Mouse (Mus musculus): ENCODE data around the gene Tnfaip8l1. TPM values are rescaled to one million over a fixed set of nuclear protein-coding genes. Genes with fewer than 3 reads are reported as not detected.

The Tnfaip8l1 gene
- total RNA-seq, 1 experiment from 2014 or later = not detected

GRCm38 (mm10) chr17:56170636-56171035 lies 8.4 kb downstream of the Tnfaip8l1 start:
- no peak for ATAC-seq (replicated peaks; ENCODE audit: insufficient number of reproducible peaks, low FRiP score, low TSS enrichment, poor library complexity, severe bottlenecking)

GRCm38 (mm10) chr17:56171456-56171855 lies 9.2 kb downstream of the Tnfaip8l1 start:
- no peak for ATAC-seq (replicated peaks; ENCODE audit: insufficient number of reproducible peaks, low FRiP score, low TSS enrichment, poor library complexity, severe bottlenecking)

- no peak for ATAC-seq (replicated peaks; ENCODE audit: insufficient number of reproducible peaks, low FRiP score, low TSS enrichment, poor library complexity, severe bottlenecking)
Measured at GRCm38 (mm10) chr17:56171881-56172280, 9.6 kb downstream of the Tnfaip8l1 start.

- no peak for ATAC-seq (replicated peaks; ENCODE audit: insufficient number of reproducible peaks, low FRiP score, low TSS enrichment, poor library complexity, severe bottlenecking)
Measured at GRCm38 (mm10) chr17:56173401-56174046, 11.2 kb downstream of the Tnfaip8l1 start.

- no peak for ATAC-seq (replicated peaks; ENCODE audit: insufficient number of reproducible peaks, low FRiP score, low TSS enrichment, poor library complexity, severe bottlenecking)
Measured at GRCm38 (mm10) chr17:56175416-56175815, 13.1 kb downstream of the Tnfaip8l1 start.

GRCm38 (mm10) chr17:56182975-56183657 lies 20.8 kb downstream of the Tnfaip8l1 start:
- ATAC-seq (replicated peaks; ENCODE audit: insufficient number of reproducible peaks, low FRiP score, low TSS enrichment, poor library complexity, severe bottlenecking) = 0 out of 2 replicates have a peak, but pooled peaks have one; percentile 5

GRCm38 (mm10) chr17:56183658-56184103 lies 21.4 kb downstream of the Tnfaip8l1 start, which contains the start of gene Mydgf:
Gene Mydgf (minus strand): TSS chr17:56183920.
- peak; percentile 92 for ATAC-seq (replicated peaks; ENCODE audit: insufficient number of reproducible peaks, low FRiP score, low TSS enrichment, poor library complexity, severe bottlenecking)

- no peak for ATAC-seq (replicated peaks; ENCODE audit: insufficient number of reproducible peaks, low FRiP score, low TSS enrichment, poor library complexity, severe bottlenecking)
Measured at GRCm38 (mm10) chr17:56185281-56186141, 23.2 kb downstream of the Tnfaip8l1 start.

- ATAC-seq (replicated peaks; ENCODE audit: insufficient number of reproducible peaks, low FRiP score, low TSS enrichment, poor library complexity, severe bottlenecking) = no peak
Measured at GRCm38 (mm10) chr17:56191266-56191665, 29.0 kb downstream of the Tnfaip8l1 start.

- ATAC-seq (replicated peaks; ENCODE audit: insufficient number of reproducible peaks, low FRiP score, low TSS enrichment, poor library complexity, severe bottlenecking) = no peak
Measured at GRCm38 (mm10) chr17:56194357-56194756, 32.1 kb downstream of the Tnfaip8l1 start.

GRCm38 (mm10) chr17:56194765-56195164 lies 32.5 kb downstream of the Tnfaip8l1 start:
- no peak for ATAC-seq (replicated peaks; ENCODE audit: insufficient number of reproducible peaks, low FRiP score, low TSS enrichment, poor library complexity, severe bottlenecking)

- no peak for ATAC-seq (replicated peaks; ENCODE audit: insufficient number of reproducible peaks, low FRiP score, low TSS enrichment, poor library complexity, severe bottlenecking)
Measured at GRCm38 (mm10) chr17:56196860-56197259, 34.6 kb downstream of the Tnfaip8l1 start.

GRCm38 (mm10) chr17:56200586-56200985 lies 38.3 kb downstream of the Tnfaip8l1 start:
- no peak for ATAC-seq (replicated peaks; ENCODE audit: insufficient number of reproducible peaks, low FRiP score, low TSS enrichment, poor library complexity, severe bottlenecking)

GRCm38 (mm10) chr17:56201642-56202041 lies 39.4 kb downstream of the Tnfaip8l1 start:
- no peak for ATAC-seq (replicated peaks; ENCODE audit: insufficient number of reproducible peaks, low FRiP score, low TSS enrichment, poor library complexity, severe bottlenecking)

- ATAC-seq (replicated peaks; ENCODE audit: insufficient number of reproducible peaks, low FRiP score, low TSS enrichment, poor library complexity, severe bottlenecking) = no peak
Measured at GRCm38 (mm10) chr17:56202476-56202875, 40.2 kb downstream of the Tnfaip8l1 start.

- no peak for ATAC-seq (replicated peaks; ENCODE audit: insufficient number of reproducible peaks, low FRiP score, low TSS enrichment, poor library complexity, severe bottlenecking)
Measured at GRCm38 (mm10) chr17:56203729-56204128, 41.5 kb downstream of the Tnfaip8l1 start.

GRCm38 (mm10) chr17:56206276-56206884 lies 44.1 kb downstream of the Tnfaip8l1 start:
- no peak for ATAC-seq (replicated peaks; ENCODE audit: insufficient number of reproducible peaks, low FRiP score, low TSS enrichment, poor library complexity, severe bottlenecking)

- no peak for ATAC-seq (replicated peaks; ENCODE audit: insufficient number of reproducible peaks, low FRiP score, low TSS enrichment, poor library complexity, severe bottlenecking)
Measured at GRCm38 (mm10) chr17:56206986-56207674, 44.9 kb downstream of the Tnfaip8l1 start.
